Mouse (Mus musculus) spleen, postnatal 0 days (tissue): Measurements from ENCODE around the gene Clec11a. TPM values are rescaled to one million over a fixed set of nuclear protein-coding genes. Genes with fewer than 3 reads are reported as not detected.

Experiments
- polyA plus RNA-seq: library from polyadenylated mRNA; unstranded; fragments of >200 nt; fragmentation: Nextera tagmentation; extraction: Ambion mirVana; gene quantifications from 2 replicates; pipeline ENCODE4 v1.2.1, GENCODE M21; 2015

The Clec11a gene
- polyA plus RNA-seq: 2.0 and 3.4 TPM in 2 replicates

DNA sequence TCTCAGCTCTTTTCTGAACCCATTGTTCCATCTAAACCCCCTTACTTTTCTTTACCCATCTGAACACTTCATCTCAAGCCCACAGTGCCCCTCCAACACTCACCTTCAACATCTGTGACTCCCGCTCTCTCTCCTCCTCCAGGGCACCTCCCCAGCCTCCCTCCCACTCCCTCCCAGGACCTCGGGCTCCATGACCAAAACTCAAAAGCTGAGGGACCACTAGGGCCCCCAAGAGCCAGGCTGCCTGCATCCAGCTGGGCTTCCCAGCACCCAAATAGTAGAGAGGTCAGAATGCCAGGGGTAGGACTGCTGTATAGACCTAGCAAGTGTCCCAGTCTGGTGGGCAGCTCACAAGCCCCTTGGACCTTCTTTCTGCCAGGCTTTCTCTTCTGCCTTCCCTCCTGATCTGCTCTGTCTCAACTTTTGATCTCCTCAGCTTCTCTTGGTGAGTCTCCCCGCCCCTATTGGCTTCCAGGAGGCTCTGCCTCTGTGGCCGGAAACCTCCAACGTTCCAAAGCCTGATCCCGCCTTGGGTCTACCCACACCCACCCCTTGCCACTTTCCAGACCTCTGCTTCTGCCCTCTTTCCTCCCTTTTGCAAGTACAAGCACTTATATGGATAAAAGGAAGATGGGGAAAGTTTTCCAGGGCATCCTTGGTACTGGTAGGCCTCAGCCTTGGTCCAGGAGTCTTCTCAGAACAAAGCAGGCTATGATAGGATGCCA, at the start of gene Clec11a:
Gene Clec11a, minus strand, starts transcription at position 387 of the 725 bp plus-strand sequence.

DNA sequence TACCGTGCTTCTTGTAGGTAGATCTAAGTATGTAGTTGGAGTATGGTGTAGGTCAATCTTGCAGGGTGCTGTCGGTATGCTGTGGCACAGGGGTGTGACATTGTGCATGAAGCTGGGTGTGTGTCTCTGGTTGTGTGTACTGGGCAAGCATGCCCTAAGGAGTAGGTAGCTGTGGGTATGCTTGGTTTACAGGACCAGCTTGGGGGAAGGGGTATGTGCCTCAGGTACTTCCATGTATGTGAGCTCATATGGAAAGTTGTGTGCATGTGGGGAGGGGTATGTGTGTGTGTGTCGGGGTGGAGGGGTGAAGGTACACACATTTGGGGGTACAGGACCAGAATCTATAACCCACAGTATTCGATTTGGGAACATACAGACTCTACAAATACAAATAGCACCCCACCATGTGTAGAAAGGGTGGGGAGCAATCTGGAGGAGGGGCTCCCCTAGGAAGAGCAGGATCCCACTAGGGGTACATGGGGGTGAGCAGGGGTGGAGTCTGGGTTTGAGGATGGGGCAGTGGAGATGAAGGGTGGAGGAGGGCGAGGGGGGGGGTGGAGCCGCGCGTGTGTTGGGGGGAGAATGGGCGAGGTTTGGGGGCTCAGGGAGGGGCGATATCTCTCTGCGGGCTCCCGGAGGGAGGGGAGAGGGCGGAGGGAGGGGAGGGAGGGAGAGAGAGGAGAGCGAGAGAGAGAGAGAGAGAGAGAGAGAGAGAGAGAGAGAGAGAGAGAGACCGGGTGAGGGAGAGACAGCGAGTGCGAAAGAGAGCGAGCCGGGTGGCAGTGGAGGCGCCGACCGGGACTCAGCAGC, 3.0 kb upstream of the Clec11a start, which contains the start of gene Shank1:
Gene Shank1, plus strand, starts transcription at position 779 of the 810 bp plus-strand sequence.

DNA sequence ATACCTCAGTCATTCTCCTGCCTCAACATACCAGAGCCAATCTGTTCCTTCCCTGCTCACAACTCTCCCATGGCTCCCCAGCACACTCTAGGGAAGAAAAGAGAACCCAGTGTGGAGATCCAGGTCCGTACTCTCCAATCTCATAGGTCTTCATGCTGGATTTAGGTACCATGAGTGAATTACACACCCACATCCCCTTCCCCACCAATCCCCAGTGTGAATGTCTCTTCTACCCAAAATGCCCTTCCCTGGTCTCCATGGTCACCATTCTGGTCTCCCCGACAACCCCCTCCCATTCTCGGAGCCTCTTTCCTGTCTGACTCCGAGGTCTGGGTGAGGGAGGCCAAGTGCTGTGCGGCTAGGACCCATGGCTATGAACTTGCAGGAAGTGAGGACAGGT, 45.6 kb downstream of the Clec11a start, which contains the start of gene Gm15517:
Gene Gm15517, plus strand, starts transcription at position 301 of the 400 bp plus-strand sequence.

DNA sequence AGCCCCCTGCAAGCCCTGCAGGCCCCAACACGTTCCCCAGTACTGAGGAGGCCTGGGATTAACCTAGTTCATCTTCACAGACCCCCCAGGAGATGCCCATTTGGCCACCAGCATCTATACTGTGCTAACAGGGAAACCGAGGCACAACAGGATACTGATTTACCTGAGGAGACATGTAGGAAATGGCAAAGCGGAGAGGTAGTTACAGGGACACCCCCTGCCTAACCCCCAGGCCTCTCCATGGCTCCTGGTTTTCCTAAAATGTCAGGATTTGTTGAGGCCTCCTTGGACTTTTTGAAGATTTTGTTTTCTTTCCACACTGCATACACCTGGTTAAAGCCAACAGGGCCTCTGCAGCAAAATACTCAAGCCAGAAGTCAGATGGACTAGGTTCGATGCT, 49.4 kb downstream of the Clec11a start, which contains the start of gene Acp4:
Gene Acp4, minus strand, starts transcription at position 101 of the 400 bp plus-strand sequence.

Other genes with a start within 250 kb of the Clec11a start
- not detected in 2 replicates for gene Klk1b21, start 204.6 kb downstream of the Clec11a start, polyA plus RNA-seq
- not detected in 2 replicates for gene Klk1b22, start 194.2 kb downstream of the Clec11a start, polyA plus RNA-seq
- gene Klk1b16, start 170.1 kb downstream of the Clec11a start, polyA plus RNA-seq: not detected in 2 replicates
- gene Klk1b24, start 118.7 kb downstream of the Clec11a start, polyA plus RNA-seq: not detected in 2 replicates
- gene Klk1b3, start 108.7 kb downstream of the Clec11a start, polyA plus RNA-seq: not detected in 2 replicates
- not detected in 2 replicates for gene Klk1b4, start 99.5 kb downstream of the Clec11a start, polyA plus RNA-seq
- not detected in 2 replicates for gene Klk1b5, start 91.0 kb downstream of the Clec11a start, polyA plus RNA-seq
- gene Klk1, start 81.5 kb downstream of the Clec11a start, polyA plus RNA-seq: 3.1 and 6.4 TPM in 2 replicates
- gene Gm36864, start 70.7 kb downstream of the Clec11a start, polyA plus RNA-seq: not detected in 2 replicates
- gene 1700028J19Rik, start 60.2 kb downstream of the Clec11a start, polyA plus RNA-seq: 0.97 and 1.3 TPM in 2 replicates
- gene 2410002F23Rik, start 60.2 kb downstream of the Clec11a start, polyA plus RNA-seq: 47.8 and 54.6 TPM in 2 replicates
- not detected in 2 replicates for gene Acp4, start 49.5 kb downstream of the Clec11a start, polyA plus RNA-seq
- gene Gm15517, start 45.5 kb downstream of the Clec11a start, polyA plus RNA-seq: not detected in 2 replicates
- gene Shank1, start 3.4 kb upstream of the Clec11a start, polyA plus RNA-seq: 0.16 and 0.18 TPM in 2 replicates
- 0.12 and 0.17 TPM in 2 replicates for gene Syt3, start 77.2 kb upstream of the Clec11a start, polyA plus RNA-seq
- gene 1700008O03Rik, start 78.9 kb upstream of the Clec11a start, polyA plus RNA-seq: 0.18 and 0.63 TPM in 2 replicates
- gene Lrrc4b, start 122.1 kb upstream of the Clec11a start, polyA plus RNA-seq: 0.06 and 0.17 TPM in 2 replicates
- gene Aspdh, start 158.5 kb upstream of the Clec11a start, polyA plus RNA-seq: not detected in 2 replicates
- gene Josd2, start 161.1 kb upstream of the Clec11a start, polyA plus RNA-seq: 113 and 125 TPM in 2 replicates
- 49.2 and 53.7 TPM in 2 replicates for gene Emc10, start 189.6 kb upstream of the Clec11a start, polyA plus RNA-seq
- gene Fam71e1, start 189.7 kb upstream of the Clec11a start, polyA plus RNA-seq: 4.0 and 5.3 TPM in 2 replicates
- 0.23 and 0.52 TPM in 2 replicates for gene Mybpc2, start 217.8 kb upstream of the Clec11a start, polyA plus RNA-seq
- 7.5 and 13.2 TPM in 2 replicates for gene Spib, start 225.2 kb upstream of the Clec11a start, polyA plus RNA-seq
- gene Pold1, start 241.9 kb upstream of the Clec11a start, polyA plus RNA-seq: 64.6 and 69.1 TPM in 2 replicates
- 49.4 and 52.7 TPM in 2 replicates for gene Nr1h2, start 247.0 kb upstream of the Clec11a start, polyA plus RNA-seq